Mouse (Mus musculus): ENCODE results near the gene Trdmt1.
"Not testable (repeated sequence)": the region's sequence is repeated elsewhere in the genome, so short reads cannot be mapped to it uniquely, and the experiment has no call there.

Trdmt1 gene

DNA sequence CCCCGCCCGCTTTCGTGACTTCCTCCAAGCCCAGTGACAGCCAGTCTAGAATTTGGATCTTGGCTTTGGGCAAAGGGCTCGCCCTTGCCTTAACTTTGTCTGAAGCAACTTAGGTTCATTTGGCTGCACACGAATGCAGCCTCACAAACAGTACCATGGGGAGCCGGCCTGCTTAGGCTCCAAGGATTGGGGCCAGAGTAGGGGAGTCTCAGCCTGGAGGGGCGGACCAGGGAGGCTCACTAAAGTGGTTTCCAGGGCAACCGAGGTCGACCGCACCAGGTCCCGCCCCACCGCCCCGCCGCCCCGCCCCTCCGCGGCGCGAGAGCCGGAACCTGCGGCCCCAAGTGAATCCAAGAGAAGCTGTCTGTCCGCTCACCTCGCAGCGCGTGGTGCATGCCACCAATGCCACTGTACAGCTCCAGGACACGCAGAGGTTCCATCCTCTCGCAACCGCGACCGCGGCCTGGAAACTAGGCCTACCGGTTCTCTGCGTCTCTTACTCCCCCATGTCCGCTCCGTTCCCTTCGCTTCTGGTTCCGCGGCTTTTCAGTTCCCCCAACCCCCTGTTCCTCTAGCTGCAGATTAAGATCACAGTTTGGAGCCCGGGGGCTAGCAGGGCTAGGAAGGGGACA, at the start of gene Trdmt1:
Gene Trdmt1, minus strand, starts transcription at position 476 of the 632 bp plus-strand sequence.
- peak; percentile 66 to 74 for DNase-seq

GRCm38 (mm10) chr2:13593328-13593727, 48.9 kb upstream of the Trdmt1 start:
- no peak for DNase-seq

- DNase-seq: not testable (repeated sequence)
Measured at GRCm38 (mm10) chr2:13583746-13584145, 39.3 kb upstream of the Trdmt1 start.

DNA sequence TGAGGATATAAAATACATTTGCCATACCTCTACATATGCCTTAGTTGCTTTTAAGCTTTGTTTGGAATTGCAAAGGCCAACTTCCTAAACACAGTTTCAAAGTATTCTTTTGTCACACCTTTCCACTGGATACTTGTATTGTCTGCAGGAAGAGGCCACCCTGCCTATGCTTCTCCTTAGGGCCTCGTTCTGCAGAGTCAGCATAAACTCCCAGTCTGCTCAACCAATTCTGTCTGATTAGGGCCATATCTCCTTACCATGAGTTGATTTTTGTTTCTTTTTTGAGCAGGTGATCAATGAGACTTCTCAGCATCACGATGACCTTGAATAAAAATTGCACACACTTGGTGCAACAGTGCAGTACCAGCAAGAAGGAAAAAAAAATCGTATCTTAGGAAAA, 37.7 kb upstream of the Trdmt1 start:
- DNase-seq: no peak

DNA sequence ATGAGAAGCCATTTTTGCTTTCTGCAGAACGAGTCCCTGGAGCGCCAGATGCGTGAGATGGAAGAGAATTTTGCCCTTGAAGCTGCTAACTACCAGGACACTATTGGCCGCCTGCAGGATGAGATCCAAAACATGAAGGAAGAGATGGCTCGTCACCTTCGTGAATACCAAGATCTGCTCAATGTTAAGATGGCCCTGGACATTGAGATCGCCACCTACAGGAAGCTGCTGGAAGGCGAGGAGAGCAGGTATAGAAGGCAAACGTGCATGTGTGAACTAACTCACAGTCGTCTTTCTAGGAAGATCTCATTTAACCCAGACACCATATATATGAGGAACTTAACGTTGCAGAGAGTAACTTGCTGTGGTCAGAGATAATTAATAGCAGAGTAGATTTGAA, 35.5 kb upstream of the Trdmt1 start:
- peak in 1 of 2 experiments; percentile 43 for DNase-seq

DNA sequence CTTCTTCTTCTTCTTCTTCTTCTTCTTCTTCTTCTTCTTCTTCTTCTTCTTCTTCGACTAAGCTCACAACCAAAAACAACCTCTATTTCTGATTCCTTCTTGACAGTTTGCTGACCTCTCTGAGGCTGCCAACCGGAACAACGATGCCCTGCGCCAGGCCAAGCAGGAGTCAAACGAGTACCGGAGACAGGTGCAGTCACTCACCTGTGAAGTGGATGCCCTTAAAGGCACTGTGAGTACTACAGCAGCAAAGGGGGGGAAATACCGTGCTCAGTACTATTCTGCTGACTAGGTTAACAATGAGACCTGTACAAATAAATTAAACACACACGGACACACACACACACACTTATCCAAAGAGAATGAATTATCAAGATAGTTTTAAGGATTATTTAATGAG, 34.8 kb upstream of the Trdmt1 start:
- DNase-seq: no peak

DNA sequence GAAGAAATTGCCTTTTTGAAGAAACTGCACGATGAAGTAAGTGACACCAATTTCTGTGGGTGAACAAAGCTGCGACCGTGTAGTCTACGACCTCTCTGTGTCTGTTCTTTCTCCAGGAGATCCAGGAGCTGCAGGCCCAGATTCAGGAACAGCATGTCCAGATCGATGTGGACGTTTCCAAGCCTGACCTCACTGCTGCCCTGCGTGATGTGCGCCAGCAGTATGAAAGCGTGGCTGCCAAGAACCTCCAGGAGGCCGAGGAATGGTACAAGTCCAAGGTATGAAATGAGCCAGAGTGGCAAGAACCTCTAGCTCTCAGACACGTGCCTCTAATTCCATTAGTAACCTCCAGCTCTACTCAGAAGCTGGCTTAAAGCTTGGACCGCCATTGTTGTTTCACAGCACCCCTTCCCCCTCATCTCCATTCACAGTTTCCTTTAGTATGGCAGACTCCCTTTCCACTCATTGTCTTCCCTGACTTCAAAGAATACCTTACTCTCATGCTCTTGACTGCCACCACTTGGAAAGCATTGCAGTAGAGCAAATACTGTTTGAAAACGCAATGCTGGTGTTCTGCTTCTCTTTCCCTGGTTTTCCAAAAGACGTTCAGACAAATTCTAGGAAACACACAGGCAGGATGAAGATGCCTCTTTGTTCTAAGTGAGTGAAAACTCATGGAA, 34.1 kb upstream of the Trdmt1 start:
- DNase-seq: no peak

GRCm38 (mm10) chr2:13577399-13577798, 32.9 kb upstream of the Trdmt1 start:
- no peak for DNase-seq

GRCm38 (mm10) chr2:13575926-13576325, 31.5 kb upstream of the Trdmt1 start:
- no peak for DNase-seq

GRCm38 (mm10) chr2:13575287-13575801, 30.9 kb upstream of the Trdmt1 start:
- peak; percentile 75 to 81 for DNase-seq

GRCm38 (mm10) chr2:13574801-13575150, 30.3 kb upstream of the Trdmt1 start:
- DNase-seq: peak; percentile 63 to 64

GRCm38 (mm10) chr2:13574066-13574800, 29.8 kb upstream of the Trdmt1 start:
- peak; percentile 60 to 64 for DNase-seq

- DNase-seq: peak; percentile 73 to 84
Measured at GRCm38 (mm10) chr2:13573408-13574065, 29.1 kb upstream of the Trdmt1 start, which contains the start of gene Vim. Gene Vim (plus strand): TSS chr2:13573927.

DNA sequence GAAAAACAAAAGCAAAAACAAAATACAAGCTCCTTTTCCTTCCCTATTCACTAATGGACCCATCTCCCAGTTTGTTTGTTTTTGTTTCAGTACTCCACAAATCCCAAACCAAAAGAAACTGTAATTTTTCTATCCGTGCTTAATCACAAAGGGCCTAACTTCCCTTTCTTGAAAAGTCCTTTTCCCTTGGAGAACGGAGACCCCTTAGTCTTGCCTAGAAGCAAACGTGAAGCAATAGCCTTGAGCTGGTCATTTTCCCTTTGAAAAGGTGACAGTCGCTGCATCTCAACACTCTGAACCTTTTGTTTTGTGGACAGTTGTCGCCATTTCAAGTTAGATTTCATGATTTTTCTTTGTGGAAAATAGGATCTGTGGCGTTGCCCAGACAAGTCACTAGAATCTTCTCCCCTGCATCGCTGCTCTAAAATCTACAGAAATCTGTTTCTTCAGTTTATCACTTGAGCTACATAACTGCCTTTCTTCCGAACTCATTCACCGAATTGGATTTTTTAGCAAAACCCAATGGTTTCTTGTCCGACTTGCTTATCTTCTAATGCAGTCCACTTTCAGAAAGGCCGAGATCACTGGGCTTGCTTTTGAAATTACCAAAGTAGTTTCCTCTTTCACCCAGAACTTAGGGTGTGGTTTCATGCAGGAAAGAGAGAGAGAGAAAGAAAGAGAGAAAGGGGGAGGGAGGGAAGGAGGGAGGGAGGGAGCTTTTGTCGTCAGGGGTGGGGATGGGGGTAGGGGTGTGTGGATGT, 28.4 kb upstream of the Trdmt1 start:
- DNase-seq: no peak

- DNase-seq: no peak
Measured at GRCm38 (mm10) chr2:13572101-13572553, 27.7 kb upstream of the Trdmt1 start.

- no peak for DNase-seq
Measured at GRCm38 (mm10) chr2:13570122-13570521, 25.7 kb upstream of the Trdmt1 start.

DNA sequence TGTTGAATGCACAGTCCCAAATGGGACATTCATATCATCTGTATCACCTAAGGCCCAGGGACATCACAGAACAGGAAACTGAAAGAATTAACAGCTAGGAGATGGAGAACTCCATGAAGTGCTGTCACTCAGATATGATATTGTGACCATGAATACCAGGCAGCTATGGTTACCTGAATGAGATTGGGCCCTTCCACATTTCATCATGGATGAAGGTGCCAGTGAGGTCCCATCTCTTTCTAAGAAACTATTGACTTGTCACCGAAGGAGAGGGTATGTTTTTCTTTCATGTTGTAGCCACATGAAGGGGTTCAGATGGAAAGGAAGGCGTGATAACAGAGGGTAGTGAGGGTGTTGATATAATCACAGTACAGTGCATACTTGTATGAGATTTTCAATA, 15.9 kb upstream of the Trdmt1 start:
- no peak for DNase-seq

DNA sequence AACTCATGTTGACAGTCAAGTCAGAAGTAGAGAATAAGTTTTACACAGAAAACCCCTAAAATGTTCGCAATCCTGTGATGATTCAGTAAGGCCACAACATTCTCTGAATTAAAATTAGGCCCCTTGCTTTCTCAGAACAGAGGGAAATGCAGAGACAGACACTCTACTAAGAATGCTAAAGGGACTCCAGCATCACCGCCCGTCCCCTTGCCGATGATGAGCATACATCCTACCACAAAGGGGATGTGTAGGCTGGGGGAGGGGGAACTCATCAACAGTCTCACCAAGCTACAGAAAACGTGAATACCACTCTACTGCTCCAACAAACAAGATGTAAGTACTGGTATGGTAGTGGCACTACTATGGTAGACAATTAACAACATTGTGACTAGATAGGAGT, 15.3 kb upstream of the Trdmt1 start:
- no peak for DNase-seq

- no peak for DNase-seq
Measured at GRCm38 (mm10) chr2:13559303-13559702, 14.8 kb upstream of the Trdmt1 start.

DNA sequence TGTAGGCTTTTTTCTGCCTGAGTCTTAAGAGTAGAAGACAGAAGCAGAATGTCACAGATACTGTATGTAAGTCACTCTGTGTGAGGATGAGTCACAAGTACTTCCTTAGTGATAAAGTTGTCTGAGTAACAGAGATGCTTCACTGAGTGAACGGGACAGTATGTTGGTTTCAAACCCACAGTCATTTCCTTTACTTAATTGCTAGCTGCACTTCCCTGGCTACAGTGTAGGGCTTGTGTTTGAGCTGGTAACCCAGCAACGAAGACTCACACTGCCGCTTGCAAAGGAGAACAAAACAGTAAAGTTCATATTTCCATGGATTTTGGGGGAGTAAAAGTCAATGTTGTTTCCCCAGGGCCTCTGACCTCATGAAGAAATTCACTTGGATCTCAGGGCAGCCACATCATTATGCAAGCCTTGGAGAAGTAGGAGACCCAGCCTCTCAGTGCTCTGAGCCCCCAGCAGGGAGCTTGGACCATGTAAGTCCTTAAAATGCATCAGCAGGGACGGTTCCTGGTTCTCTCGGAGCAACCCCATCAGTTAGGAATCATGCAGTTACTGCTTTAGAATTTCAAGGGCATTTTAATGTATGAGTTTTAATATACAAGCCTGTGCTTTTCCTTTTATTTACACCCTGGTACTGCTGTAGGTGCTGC, 14.3 kb upstream of the Trdmt1 start:
- no peak for DNase-seq

DNA sequence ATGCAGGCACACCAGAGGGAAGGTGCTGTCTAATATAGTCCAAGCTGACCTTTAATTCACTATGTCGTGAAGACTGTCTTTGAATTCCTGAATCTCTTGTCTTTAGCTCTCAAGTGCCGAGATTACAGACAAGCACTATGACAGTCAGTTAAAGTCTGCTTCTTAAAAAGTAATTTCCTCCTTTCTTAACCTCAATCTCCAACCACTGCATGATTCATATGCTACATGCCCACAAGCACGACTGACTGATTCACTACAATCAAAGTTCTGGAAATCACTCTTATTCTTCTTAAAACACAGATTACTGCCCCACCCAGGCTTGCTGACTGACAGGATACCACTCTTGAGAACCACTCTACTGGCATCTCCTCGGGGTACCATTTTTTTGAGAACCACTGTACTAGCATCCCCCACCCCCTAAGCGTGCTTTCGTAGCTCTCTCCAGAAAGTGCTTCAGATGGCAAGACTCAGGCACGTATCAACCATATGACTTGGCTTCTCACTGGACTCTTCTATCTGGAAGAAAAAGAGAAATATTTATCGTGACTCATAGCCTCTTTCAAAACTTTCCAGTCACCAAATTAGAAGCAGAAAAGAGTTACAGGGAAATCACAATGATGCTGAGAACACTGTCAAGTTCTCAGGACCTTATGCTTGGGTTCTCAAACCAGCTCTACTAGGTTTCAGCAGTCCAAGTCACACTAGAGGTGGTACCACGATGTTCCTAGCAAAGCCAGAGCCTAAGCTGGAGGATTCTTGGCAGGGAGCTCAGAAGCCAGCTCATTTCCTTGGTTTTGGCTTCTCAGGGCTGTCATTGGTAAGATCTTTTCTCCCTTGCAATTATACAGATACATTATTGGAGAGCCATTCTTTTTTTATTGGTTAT, 12.9 kb upstream of the Trdmt1 start:
- DNase-seq: no peak

Measured in spleen, adult 18-20 months (tissue).